Mouse (Mus musculus) olfactory bulb, adult 2 months (tissue): ENCODE measurements around the gene Gpr3. TPM values are rescaled to one million over a fixed set of nuclear protein-coding genes. Genes with fewer than 3 reads are reported as not detected.
A peak's percentile ranks its signal among the peaks of the same experiment; 100 is the strongest.

Experiments used
- H3K27ac ChIP-seq: fragments of 200-500 bp; 2 replicates; pipeline ENCODE4 v1.5.1; 2012; ENCODE audit warnings: low read depth, low read length; ENCODE audit not compliant: insufficient read depth
- H3K4me1 ChIP-seq: fragments of 200-500 bp; 2 replicates; pipeline ENCODE4 v1.6.1; 2012; ENCODE audit warnings: low read length; ENCODE audit not compliant: control insufficient read depth, insufficient read depth
- H3K4me3 ChIP-seq: fragments of 200-500 bp; 2 replicates; pipeline ENCODE4 v1.5.1; 2012; ENCODE audit warnings: mild to moderate bottlenecking, low read depth, low read length, moderate library complexity; ENCODE audit not compliant: insufficient read depth
- CTCF ChIP-seq: fragments of 200-500 bp; IDR thresholded peaks from 2 replicates; pipeline ENCODE4 v1.5.1; 2012; ENCODE audit warnings: low read depth, mild to moderate bottlenecking, low read length, moderate library complexity; ENCODE audit not compliant: insufficient read depth
- POLR2A ChIP-seq: fragments of 200-500 bp; IDR thresholded peaks from 2 replicates; pipeline ENCODE4 v1.6.1; 2012; ENCODE audit warnings: mild to moderate bottlenecking, low read depth, low read length, moderate library complexity; ENCODE audit not compliant: insufficient read depth
- WGBS: fragments of 180-500 bp; shearing (Covaris S2); methylation state at CpG from one replicate; pipeline ENCODE4 v1.1.7; 2018; 5-methylcytosine and 5-hydroxymethylcytosine counted together
- polyA plus RNA-seq: library from polyadenylated mRNA; stranded (reverse); fragments of >200 nt; gene quantifications from 2 replicates; pipeline ENCODE4 v1.2.4, GENCODE M21; 2012; ENCODE audit warnings: low replicate concordance; ENCODE audit not compliant: missing spikeins, insufficient read depth, insufficient read length

The Gpr3 gene
- polyA plus RNA-seq, result not detected in 2 replicates

DNA sequence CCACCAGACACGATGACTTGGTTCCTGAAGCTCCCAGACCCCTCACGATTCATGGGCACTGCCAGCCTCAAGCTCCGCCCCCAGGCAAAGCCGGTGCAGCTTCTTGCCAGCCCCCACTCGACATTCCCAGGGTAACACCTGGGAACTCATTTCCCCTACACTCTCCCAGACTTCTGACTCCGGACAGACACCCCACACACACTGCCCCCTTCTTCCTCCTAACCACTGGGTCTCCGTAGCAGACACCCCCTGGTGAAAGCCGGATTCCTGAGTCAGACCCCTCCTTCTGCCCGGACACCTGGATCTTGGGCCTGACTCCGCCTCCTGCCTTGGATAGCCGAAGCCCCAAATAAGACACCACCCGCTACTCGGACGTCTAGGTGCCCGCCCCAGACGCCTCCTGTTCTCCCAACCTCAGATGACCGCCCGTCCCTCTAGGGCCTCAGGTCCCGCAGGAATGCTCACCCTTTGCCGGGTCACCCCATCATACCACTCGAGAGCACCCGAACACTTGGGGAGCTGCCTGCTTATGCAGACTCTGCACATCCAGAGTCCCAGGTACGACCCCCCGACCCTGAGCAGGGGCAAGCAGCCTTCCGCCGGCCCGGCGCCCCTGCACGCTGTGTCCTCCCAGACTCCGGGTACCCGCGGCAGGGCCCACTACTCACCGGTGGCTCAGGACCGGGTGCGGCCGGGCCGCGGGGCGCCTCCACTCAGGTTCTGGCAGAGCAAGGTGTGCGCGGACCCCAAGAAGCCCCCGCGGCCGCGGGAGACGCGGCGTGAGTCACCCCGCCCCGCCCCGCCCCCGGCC is at the start of gene Gpr3, which contains the start of gene Cd164l2:
Gpr3 (minus strand) TSS at position 786 of the 811 bp plus-strand sequence.
Cd164l2 (plus strand) TSS at position 381 of the 811 bp plus-strand sequence.
- H3K27ac ChIP-seq, result peak within 1 kb of the TSS; percentile 68; the same call in 1 of the 2 replicates
- H3K4me1 ChIP-seq, result peaks cover 17% of the 10 kb centered on the region
- H3K4me3 ChIP-seq, result peak within 1 kb of the TSS; percentile 78
- 2% methylated on average over 41 of the region's 52 CpGs for WGBS
- TF ChIP-seq CTCF (no peak), POLR2A (no peak)

DNA sequence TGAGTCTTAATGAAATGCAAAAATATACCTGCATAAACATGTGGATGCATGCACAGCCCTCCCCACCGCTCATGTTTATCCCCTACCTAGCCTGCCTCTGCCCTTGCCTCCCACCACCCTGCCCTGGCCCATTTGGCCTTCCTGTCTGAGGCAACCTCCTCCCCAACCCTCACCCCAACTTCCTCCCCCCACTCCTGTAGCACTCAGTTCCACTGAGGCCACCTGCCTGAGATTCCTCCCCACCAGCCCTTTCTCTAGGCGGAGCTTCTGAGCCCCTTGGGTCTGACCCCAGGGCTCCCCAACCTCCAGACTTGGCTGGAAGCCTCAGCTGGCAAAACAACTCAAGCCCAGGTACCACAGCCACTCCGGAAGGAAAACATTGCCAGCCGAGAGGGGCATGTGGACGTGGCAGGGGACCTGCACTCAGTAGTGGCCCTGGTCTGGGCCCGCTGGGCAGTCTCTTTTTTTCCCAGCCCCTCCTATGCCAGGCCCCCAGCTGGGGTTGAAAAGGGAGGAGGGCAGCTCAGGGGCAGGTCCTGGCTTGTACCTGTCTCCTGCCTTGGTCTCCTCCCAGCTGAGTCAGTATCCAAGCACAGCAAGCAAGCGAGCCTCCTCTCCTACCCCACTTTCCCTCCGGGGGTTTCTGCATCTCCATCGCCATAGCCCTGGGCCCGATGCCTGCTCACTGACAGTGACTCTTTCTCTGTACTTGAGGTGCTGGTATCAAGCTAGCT is 49.5 kb upstream of the Gpr3 start:
- WGBS, result 70% methylated on average over 10 of the region's 10 CpGs
- H3K4me3 ChIP-seq, result no peak overlapping the region

DNA sequence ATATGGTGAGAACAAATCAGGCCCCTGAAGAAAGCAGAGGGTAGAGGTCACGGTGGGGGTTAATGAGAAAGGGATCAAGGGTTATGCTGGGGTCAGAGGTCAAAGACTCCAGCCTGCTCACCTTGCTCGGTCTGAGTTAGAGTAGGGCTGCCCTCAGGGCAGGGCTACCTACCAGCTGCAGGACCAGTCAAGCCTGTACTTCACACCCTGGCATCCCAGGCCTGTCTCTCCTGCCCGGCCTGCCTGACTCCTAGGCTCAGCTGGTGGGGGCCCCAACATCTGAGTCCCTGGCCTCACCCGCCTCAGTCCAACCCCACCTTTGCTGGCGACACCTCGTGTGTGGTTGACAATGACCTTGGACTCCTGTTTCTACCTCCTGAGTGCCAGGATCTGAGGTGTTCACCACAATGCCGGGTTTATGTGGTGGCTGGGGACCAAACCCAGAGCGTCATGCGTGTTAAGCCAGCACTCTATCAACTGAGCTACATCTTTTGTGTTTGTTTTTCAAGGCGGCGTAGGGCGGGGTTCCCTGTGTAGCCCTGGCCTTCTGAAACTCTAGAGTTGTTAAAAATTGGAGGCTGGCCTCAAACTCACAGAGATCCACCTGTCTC is 45.6 kb upstream of the Gpr3 start:
- TF ChIP-seq CTCF (no peak), POLR2A (no peak)
- WGBS, result 86% methylated on average over 12 of the region's 12 CpGs
- H3K4me1 ChIP-seq, result no peaks in the 10 kb centered on the region
- no peak overlapping the region for H3K27ac ChIP-seq
- no peak overlapping the region for H3K4me3 ChIP-seq

More for the DNA sequence above, 49.5 kb upstream of the Gpr3 start:
- Histone ChIP-seq H3K4me1 (no peaks in the 10 kb centered on the region), H3K27ac (no peak overlapping the region)
- TF ChIP-seq CTCF, result no peak

DNA sequence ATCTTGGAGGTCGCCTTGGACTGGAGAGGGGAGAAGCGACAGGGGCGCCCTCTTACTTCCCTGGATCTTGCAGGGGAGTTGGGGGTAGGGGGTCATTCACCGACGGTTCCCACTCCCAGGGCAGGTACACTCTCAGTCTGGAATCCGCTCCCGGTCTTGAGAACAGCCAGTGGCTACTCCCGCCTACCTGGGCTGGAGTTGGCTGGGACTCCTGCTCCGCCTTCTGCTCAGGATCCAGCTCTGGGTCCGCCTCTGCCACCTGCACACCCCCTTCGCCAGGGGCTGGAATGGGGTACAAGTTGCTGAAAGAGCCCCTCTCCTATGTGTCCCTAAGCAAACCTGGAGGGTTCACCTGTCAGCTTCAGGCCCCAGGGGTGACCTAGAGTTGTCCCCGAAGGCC is 44.9 kb upstream of the Gpr3 start:
- whole genome bisulfite sequencing, result 57% methylated on average over 12 of the region's 12 CpGs
- Histone ChIP-seq H3K27ac (no peak overlapping the region), H3K4me1 (no peaks in the 10 kb centered on the region), H3K4me3 (no peak overlapping the region)
- no peak for TF ChIP-seq CTCF
- no peak for TF ChIP-seq POLR2A

DNA sequence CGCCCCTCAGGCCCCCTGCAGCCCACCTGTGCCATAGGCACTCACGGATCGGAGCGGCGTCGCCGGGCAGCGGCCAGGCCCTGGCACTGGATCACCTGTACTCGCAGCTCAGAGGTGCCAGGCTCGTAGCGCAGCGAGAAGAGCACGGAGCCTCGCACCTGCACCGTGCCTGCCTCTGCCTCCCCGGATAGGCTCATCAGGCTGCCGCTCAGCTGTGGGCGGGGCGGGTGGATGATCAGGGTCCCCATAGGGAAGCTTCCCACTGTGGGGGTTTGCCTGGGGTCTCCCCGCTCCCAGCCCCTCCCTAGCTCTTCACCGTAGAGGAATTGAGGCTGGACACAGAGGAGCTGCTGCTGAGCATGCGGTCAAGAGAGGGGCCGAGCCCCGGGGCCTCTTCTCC is 44.5 kb upstream of the Gpr3 start:
- WGBS, result 31% methylated on average over 24 of the region's 24 CpGs
- H3K4me3 ChIP-seq, result no peak overlapping the region
- TF ChIP-seq CTCF (no peak), POLR2A (no peak)
- no peak overlapping the region for H3K27ac ChIP-seq
- no peaks in the 10 kb centered on the region for H3K4me1 ChIP-seq

DNA sequence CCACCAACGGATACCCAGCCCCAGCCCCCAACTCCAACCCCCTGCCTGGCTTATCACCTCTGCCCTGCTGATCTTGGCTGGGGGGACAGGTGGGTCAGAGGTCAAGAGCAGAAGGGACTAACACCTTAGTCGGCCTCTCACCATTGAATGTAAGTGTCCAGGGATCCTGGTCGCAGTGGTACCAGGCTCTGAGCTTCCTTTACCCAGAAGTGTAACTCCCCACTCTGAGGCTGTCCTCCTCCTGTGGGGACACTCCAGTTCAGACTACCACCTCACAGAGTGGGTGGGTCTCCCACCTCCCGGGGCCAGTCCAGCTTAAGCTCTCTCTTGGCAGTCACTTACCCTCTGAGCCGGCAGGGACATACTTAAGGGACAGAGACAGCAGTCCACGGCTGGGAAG is 43.1 kb upstream of the Gpr3 start:
- no peak for TF ChIP-seq POLR2A
- no peak for TF ChIP-seq CTCF
- 75% methylated on average over 6 of the region's 6 CpGs for WGBS
- Histone ChIP-seq H3K27ac (no peak overlapping the region), H3K4me1 (peaks cover 10% of the 10 kb centered on the region), H3K4me3 (no peak overlapping the region)

DNA sequence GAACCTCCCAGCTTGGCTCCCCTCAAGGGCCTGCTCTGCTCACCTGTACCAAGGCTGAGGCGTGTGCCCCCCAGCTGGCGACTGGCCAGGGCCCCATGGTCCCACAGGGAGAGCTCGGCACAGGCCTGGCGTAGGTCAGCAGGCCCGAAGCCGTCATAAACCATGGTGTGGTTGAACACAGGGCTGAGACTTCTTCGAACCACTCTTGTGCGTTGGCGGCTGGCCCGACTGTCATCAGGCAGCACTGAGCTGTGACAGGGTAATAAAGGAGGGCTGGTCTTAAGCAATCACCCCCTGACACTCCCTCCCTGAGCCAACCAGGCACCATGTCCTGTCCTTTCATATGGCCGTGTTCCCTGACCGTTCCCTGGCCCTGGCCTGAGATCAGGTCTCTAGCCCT is 41.1 kb upstream of the Gpr3 start:
- Histone ChIP-seq H3K27ac (no peak overlapping the region), H3K4me1 (peaks cover 10% of the 10 kb centered on the region), H3K4me3 (no peak overlapping the region)
- WGBS, result 78% methylated on average over 12 of the region's 12 CpGs
- no peak for TF ChIP-seq POLR2A
- no peak for TF ChIP-seq CTCF

DNA sequence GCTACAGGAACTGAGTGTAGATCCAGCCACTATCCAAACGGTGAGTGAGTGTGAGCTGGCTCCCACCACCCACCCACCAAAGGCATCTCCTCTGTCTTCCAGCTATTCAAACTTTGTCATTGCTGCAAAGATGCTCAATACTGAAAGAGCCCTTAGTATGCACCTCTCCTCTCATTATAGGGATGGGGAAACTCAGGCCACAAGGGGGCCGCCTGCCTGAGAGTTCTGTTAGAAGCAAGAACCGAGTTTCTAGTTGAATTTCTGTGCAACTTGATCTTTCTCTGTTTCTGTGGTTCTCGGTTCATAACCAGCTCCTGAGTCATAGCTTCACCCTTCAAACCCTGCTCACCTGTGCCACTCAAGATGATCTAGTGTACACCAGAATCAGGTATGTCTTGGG is 39.8 kb upstream of the Gpr3 start:
- TF ChIP-seq POLR2A (no peak), CTCF (no peak)
- 68% methylated on average over 4 of the region's 4 CpGs for WGBS
- Histone ChIP-seq H3K27ac (no peak overlapping the region), H3K4me3 (no peak overlapping the region), H3K4me1 (peaks cover 10% of the 10 kb centered on the region)

DNA sequence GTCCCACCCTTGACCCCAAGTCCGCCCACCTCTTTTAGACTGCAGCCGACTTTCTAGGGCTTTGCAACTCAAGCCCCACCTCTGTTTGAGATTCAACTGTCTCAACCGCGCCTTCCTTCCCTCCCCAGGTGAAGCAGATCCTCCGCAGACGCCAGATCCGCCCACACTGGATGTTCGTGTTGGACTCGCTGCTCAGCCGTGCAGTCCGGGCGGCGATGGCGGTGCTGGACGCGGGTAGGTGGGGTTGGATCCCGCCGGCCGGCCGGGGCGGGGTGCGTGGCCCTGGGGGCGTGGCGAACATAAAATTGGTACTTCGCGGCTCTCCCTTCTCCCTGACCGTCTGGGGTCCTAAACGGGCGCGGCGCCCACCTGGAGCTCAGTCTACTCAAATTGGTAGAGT is 38.9 kb upstream of the Gpr3 start:
- TF ChIP-seq CTCF (no peak), POLR2A (no peak)
- Histone ChIP-seq H3K4me1 (peaks cover 10% of the 10 kb centered on the region), H3K4me3 (no peak overlapping the region), H3K27ac (no peak overlapping the region)
- WGBS, result 8% methylated on average over 31 of the region's 31 CpGs
